Mouse (Mus musculus) adrenal gland, adult 2 months (tissue): Measurements from ENCODE around the gene Npcd. TPM values are rescaled to one million over a fixed set of nuclear protein-coding genes. Genes with fewer than 3 reads are reported as not detected.

Experiments
- DNase-seq: peaks from one replicate; pipeline ENCODE4 v3.0.0; 2021
- long read RNA-seq: library from polyadenylated mRNA; stranded (forward); transcript quantifications from one replicate; pipeline ENCODE4 v2.0.0, GENCODE M21; 2021
- polyA plus RNA-seq: library from polyadenylated mRNA; depleted of rRNA; stranded (reverse); fragments of >200 nt; gene quantifications from 2 replicates; pipeline ENCODE4 v1.2.3, GENCODE M21; 2012; rRNA removed
- total RNA-seq, 2 experiments: library from RNA; stranded (reverse); gene quantifications; 2 replicates each; pipeline ENCODE4 v1.2.3; 2021

Gene Npcd
- total RNA-seq: 1 to 10 TPM; 1.2 to 2.0 TPM
- 13.4 and 14.6 TPM in 2 replicates for polyA plus RNA-seq
- long read RNA-seq, partial matches to known transcripts: 0 of 1 reads
- long read RNA-seq, other reads (novel, unspliced or antisense): 1 of 1 reads

- DNase-seq: peak; percentile 97
Observed at GRCm38 (mm10) chr15:79834130-79834880, at the start of gene Npcd, which contains the start of gene Cbx6. TSS of gene Npcd (minus strand) at chr15:79834237. TSS of gene Cbx6 (minus strand) at chr15:79834688.

GRCm38 (mm10) chr15:79883352-79883822 lies 49.4 kb upstream of the Npcd start:
- peak; percentile 95 for DNase-seq

- no peak for DNase-seq
Observed at GRCm38 (mm10) chr15:79882623-79883267, 48.7 kb upstream of the Npcd start.

GRCm38 (mm10) chr15:79880477-79880876 lies 46.4 kb upstream of the Npcd start:
- peak; percentile 30 for DNase-seq

- peak; percentile 93 for DNase-seq
Observed at GRCm38 (mm10) chr15:79879319-79879718, 45.3 kb upstream of the Npcd start.

- peak; percentile 24 for DNase-seq
Observed at GRCm38 (mm10) chr15:79878725-79879136, 44.7 kb upstream of the Npcd start.

GRCm38 (mm10) chr15:79875261-79875995 lies 41.4 kb upstream of the Npcd start:
- DNase-seq: peak; percentile 66

- no peak for DNase-seq
Observed at GRCm38 (mm10) chr15:79873995-79874394, 40.0 kb upstream of the Npcd start.

- DNase-seq: no peak
Observed at GRCm38 (mm10) chr15:79873545-79873944, 39.5 kb upstream of the Npcd start.

- DNase-seq: no peak
Observed at GRCm38 (mm10) chr15:79867260-79868002, 33.4 kb upstream of the Npcd start.

- DNase-seq: no peak
Observed at GRCm38 (mm10) chr15:79859821-79860220, 25.8 kb upstream of the Npcd start.

GRCm38 (mm10) chr15:79858979-79859378 lies 24.9 kb upstream of the Npcd start:
- DNase-seq: no peak

- DNase-seq: no peak
Observed at GRCm38 (mm10) chr15:79850143-79850542, 16.1 kb upstream of the Npcd start.

- DNase-seq: no peak
Observed at GRCm38 (mm10) chr15:79847100-79847499, 13.1 kb upstream of the Npcd start.

- DNase-seq: no peak
Observed at GRCm38 (mm10) chr15:79845986-79846385, 11.9 kb upstream of the Npcd start.

GRCm38 (mm10) chr15:79842985-79843384 lies 8.9 kb upstream of the Npcd start:
- DNase-seq: no peak

GRCm38 (mm10) chr15:79840281-79840680 lies 6.2 kb upstream of the Npcd start:
- no peak for DNase-seq

GRCm38 (mm10) chr15:79834881-79835260 lies 834 bp upstream of the Npcd start:
- DNase-seq: no peak

- peak; percentile 48 for DNase-seq
Observed at GRCm38 (mm10) chr15:79833251-79834050, 586 bp downstream of the Npcd start.

GRCm38 (mm10) chr15:79832064-79832900 lies 1.8 kb downstream of the Npcd start:
- peak; percentile 65 for DNase-seq
